Mouse (Mus musculus) kidney, postnatal 10 days (tissue): ENCODE measurements around the gene Zic4.

ENCODE experiments used
- DNase-seq: peaks from one replicate; pipeline ENCODE4 v3.0.0; 2021; ENCODE audit warnings: mixed read lengths

Zic4 gene

DNA sequence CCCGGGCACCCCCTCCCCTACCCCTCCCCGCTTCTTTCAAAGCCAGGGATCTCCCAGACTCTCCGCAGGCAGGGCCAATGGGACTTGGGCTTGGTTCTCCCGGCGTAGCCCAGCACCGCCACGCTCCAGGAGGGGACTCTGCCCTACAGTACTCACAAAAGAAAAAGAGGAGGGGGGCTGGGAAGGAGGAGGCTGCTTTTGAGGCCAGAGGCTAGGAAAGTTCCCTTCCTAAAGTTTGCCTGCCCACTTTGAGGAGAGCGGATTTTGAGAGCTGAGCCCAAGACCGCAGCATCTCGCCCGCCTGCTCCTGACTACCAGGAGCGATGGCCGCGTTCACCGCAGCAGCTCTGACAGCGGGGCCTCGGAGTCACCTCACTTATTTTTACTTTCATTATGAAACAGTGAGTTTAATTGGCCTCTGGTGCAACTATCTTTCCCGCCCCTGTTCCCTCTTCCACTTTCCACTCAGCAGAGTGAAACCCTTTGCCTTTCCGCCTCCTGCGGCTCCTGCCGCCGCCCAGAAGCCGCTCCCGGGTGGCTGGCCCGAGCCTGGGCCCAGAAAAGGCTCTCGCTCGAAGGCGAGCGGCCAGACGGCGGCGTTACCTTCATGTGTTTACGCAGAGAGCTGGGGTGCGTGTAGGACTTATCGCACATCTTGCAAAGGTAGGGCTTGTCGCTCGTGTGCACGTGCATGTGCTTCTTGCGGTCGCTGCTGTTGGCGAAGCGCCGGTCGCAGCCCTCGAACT, at the start of gene Zic4:
TSS of gene Zic4 (plus strand) at position 558 of the 746 bp plus-strand sequence.
- DNase-seq: no peak

DNA sequence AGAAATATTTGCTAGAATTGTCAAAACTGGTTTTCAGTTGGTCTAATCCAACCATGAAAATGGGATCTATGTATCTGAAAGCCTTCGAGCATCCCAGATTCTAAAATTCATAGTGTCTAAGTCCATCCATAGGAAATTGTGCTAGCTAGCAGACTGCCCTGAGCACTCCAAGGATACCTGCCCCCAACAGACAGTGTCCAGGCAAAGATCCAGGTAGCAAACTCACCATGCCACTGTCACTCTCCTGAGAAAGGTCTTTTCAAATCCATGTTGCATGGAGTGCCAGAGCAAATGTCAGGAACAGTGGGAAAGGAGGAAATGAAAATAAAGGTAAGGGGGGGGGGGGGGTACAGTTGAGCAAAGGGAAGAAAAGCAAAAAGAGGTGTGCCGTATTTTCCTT, 14.6 kb upstream of the Zic4 start:
- DNase-seq: no peak

DNA sequence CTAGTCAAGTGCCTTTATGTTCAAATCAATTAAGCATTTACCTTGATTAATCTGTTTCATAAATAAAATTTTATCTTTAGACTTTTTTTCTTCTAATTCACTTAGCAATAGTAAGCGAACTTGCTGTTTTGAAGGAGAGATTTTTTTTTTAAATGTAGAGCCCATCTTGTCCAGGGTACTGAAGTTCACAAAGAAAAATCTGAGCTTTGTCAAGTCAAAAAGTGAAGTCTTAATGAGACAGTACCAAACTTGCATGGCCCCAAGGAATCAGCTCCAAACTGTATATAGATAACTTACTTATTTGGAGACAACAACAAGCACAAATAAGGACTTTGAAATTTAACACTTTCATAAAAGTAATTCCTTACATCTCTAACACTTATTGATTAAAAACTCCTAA, 13.5 kb upstream of the Zic4 start:
- DNase-seq: no peak

DNA sequence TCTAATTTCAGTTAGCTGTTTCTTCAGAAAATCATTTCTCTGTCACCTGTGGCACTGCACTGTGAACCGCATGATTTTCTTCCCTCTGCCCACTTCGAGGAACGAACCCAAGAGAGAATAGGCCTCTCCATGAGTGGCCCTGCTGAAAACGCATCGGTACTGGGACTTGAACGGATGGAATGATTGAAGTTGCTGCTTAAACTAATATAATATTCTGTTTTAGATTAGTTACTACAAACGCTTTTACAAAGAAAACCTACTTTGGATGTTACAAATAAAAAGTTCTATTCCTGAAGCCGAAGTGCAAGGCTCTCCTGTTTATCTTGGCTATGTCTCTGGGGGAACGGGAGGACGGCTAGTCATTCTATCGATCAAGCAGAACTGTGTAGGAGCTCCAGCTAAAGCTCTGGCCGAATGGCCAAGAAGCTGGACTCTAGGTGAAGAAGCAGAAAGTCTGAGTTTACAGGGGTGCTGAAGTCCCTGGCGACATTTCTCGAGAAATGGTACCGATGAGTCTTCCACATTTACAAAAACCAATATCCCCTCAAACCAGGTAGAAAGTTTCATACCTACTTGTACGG, 11.9 kb upstream of the Zic4 start:
- DNase-seq: no peak

DNA sequence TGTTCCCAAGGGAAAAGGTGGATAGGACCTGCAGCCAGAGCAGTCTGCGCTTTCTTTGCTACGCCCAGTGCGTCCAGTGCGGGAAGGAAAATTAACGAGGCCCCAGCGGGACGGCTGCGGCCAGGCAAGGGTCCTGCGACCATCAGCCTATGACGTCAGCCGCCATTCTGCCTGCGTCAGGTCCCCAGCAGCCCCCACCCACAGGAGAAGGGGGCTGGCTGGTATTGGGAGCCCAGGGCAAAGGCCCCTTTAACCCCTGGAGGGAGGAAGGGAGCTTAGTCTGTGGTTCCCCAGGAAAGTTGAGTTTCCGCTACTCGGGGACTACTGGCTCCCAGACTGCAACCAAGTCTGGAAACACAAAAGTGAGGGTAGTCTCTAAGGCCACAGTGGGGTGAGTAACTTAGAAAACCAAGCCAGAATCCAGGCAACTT, 11.3 kb upstream of the Zic4 start:
- DNase-seq: no peak

DNA sequence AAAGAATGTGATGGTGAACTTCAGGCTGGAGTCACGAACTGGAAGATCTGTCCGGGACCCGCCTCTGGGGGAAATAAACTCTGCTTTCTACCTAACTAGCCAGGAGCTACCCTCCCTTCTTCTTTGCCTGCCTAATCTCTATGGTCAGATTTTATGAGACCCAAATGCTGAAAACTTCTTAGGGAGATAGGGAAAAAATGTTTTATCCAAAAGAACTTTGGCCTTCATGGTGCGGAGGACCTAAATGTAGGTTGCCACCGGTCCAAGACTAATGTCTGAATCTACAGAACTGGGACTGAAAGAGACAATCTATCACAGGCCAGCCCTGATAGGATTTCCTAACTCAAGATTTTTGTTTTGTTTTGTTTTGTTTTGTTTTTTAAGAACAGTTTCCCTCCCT, 10.9 kb upstream of the Zic4 start:
- no peak for DNase-seq

DNA sequence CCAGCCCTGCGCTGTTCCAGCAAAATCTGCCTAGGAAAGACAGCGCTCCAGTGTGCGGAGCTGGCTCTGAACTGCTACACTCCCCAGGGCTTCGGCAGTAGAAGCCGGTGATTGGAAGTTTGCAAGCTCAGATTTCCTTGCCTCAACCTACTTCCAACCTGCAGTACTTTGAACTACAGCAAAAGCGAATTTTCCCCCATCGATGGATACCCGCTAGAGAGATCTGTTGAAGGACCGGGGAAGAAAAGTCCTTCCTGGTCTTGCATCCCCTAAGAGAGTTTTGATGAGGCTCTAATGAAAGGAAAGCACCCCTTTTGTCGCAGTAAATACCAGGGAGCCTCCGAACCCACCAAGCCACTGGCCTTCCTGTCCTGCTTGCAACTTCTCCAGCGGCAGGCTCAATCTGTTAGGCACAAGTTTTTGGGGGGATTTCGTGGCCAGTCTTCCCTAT, 10.2 kb upstream of the Zic4 start:
- no peak for DNase-seq

DNA sequence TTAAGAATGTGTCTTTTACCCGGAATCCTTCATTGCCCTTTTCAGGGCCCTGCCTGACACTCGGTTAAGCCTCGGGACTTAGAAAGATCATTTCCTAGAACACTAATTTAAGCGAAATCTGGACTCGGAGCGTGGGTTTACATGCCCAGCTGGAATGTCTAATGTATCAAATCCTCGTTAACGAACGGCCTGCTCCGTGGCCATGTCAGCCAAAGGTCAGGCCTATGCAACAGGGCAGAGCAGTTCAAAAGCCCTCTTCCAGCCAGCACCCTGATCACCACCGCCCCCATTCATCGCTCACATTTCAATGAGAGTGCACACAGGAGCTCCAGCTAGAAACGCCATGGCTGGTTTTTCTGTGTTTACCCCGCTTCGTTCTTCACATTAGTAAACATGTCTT, 9.4 kb upstream of the Zic4 start:
- DNase-seq: no peak

DNA sequence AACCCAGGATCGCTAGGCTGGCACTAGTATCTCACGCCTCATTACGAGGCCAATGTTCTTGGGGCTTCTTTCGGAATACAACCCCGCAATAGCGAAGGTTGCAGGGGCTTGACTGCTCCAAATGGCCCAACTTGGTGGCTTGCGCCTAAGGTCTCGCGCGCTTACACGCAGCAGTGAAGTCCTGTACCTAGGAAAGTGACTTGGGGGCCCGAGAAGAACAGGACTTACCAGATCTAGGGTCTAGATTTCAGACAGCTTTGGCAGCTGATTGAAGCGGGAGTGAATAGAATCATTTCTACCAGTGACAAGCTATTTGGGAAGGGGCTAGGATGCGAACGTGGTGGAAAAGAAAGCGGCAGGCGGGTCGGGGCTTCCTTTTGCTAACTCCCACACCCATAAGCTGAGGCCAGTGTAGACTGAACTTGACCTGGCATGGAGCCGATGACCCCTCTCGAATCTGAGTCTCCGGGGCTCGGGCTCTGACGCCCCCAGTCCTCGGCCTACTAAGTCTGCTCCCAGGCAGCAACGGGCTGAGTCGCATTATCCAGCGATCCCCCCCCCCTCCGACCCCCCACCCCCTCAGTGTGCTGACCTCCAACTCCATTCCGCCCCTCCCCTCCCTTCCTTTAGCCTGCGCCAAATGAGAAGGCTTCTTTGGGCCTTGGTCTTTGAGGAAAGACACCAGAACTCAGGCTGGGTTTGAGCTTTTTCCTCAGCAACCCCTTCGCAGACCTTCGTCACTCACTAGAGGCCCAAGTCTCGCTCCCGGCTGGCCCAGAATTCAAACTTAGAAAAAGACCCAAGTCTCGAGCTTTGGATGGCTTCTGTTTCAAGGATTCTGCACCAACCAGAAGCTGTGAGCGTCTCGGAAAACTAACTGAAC, 8.4 kb upstream of the Zic4 start:
- DNase-seq: no peak

DNA sequence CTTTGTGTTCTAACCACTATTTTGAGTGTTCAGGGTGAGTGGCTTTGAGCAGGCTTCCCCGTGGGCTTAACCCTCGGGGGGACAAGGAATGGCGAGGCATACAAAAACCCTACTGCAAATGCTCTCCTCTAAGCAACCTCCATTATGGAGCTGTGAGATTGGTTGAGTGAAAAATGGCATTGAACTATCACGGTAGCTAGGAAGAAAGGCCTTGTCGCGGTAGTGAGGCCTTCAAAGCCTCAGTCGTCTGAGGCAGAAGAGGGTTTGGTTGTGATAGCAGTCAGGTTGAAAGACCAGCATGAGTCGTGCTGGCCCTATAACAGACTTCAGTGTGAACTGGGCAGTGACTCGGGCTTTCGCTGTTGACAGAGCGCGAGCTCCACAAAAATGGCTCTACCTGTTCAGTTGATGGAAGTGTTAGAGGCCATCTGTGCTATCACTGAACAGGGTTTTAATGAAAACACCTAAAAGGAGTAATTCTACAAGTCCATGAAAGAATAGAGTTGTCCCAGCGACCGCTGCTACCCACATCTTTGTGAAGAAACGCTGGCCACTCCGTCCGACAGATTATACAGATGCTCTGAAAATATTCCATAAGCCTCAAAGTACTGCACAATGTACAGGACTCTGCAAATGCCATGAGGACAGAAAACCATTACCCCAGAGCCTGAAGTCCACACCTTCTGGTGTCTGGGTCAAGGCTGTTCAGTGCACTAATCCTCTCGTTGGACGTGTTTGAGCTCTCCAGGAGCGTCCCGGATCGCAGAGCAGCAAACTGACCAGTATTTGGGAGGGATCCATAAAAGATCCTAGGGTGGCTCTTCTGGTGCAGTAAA, 7.6 kb upstream of the Zic4 start:
- no peak for DNase-seq

DNA sequence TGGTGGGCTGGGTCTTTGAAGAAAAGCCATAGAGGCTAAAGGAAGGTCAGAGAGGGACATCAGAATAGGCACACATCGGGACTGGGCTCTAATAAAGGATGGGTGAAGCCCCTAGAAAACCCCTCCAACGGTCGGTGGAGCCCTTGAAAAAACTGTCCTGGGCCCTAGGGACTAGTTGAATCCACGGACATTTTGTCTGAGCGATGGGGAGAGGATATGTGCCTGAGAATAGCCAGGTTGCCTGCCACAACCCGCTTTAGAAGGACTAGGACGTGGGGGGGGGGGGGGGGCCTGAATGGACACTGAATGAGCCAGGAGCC, 7.0 kb upstream of the Zic4 start:
- DNase-seq: no peak

DNA sequence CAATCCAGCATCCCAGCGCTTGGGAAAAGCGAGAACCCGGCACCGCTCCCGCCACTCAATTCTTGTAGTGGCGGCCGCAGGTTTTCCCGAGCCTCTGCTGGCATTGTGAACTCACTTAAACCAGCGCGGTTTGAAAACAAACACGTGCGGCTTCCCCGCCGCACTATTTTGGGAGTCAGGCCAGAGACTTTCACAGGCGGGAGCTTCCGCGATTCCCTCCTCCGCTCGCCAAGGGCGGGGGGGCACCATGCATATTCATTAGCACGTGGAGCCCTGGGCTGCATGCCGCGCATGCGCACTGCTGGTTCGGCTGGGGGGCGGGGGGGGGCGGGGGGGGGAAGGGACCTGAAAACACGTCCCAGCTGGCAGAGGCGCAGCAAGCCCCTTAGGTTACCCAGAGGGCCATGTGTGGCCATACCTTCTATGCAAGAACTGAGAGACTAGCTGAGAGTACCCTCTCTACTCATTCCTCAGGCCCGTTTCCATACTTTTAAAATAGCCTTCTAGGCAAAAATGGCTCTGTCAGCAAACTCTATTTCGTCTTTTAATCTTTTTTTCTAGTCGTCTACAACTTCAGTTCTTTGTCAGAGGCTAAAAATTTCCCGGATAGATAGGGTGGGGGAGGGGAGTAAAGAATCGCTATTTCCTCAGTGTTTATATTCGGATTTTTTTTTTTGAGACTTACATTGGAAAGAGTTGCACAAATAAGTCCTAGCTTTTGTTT, 6.4 kb upstream of the Zic4 start:
- no peak for DNase-seq

DNA sequence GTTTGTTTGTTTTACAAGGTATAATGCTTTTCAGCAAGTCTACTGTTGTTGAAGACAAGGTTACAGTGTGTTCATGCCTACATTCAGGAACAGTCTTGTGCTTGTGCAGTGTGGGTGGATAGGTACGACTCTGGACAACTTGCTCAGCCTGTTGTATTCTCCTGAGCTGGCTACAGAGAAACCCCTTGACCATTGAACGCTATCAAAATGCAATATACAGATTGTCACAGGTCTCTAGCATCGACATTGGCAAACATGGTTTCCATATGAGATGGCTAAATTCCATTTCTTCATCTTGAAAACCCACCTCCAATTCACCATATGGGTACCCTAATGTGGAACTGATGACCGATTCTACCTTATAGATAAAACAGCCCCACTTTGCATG, 5.9 kb upstream of the Zic4 start:
- no peak for DNase-seq

DNA sequence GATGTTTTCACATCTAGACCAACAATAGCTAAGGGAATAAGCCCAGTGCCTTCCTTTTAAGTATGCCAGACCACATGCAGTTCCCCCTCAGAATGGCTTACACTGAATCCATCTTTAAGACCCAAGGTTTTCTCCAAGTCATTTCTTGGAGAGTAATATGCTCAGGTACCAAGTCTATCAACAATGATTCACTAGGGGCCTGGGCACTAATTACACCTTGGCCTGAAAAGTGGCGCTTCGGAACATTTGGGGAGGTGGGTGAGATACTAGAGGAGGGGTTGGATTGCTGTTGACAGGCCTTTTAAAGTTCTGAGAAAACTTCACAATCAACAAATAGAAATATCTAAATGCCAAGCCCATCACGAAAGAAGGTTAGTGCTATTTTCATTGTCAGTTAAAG, 4.9 kb upstream of the Zic4 start:
- no peak for DNase-seq

DNA sequence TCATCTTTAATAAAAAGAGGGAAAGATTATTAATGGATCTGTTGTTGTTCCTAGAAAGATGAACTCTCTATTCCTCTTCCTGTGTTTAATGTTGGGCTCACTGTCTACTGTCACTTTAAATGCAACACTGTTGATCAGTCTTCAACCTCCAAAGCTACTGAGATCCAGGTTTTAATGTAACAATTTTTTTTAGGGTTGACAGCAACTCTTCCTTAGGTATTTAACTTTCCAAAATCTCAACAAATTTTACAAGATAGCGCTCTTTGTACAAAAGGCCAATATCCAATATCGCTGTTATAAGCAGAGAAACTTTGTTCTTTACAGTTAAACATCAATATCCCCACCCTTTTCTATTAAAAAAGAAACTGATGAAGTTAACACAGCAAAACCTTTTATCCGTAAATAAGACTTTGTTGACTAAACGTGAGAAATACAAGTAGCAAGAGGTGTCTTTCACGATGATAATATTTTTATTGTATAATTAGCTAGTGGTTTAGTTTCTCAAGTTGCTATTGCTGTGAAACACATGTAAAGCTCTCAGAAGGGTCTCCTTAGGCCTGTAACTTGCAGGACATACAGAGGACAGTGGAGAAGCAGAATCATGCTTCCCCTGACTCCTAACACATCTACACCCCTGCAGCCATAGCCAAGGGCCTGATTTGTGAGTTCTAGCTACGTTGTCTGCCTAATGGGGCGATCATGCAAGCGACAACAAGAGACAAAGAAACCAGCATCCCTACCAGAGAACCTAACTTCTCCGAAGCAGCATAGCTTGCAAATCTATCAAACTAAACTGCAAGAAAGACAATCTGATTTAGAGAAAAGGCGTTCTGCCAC, 3.1 kb upstream of the Zic4 start:
- DNase-seq: no peak

DNA sequence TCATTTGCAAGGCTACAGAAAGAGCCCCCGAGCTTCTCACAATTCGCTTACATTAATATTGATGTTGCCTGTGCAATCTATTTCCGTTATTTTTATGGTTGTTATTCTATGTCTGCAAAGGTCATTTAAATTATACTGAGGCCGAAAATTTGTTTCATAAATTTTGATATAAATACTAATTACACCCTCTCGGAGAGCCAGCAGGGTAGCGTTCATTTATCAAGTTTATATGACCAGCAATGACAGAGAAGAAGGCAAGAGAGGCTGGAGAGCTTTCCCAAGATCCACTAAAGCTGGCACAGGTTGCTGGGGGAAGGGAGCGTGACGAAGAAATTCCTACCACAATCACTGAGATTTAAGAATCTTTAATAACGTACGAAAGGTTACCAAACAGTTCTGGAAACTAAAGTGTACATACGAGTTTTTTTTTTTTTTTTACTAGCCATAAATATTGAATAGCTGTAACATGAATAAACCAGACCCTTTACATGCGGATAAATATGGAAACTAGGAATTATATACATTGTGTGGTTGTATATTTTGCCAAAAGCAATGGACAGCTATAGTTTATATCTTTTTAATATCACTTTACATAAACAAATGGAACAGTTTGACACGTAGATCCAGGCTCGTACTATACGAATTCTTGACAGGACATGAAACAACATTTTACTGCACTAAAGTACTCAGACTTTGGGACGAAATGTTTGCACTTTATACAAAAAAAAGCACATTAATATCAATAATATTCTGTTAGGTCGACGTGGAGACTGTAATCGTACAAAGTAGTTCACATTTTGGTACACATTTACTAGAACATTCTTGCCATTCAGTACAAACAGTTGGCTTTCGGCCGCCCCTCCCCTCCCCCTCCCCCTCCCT, 1.8 kb upstream of the Zic4 start:
- DNase-seq: no peak

DNA sequence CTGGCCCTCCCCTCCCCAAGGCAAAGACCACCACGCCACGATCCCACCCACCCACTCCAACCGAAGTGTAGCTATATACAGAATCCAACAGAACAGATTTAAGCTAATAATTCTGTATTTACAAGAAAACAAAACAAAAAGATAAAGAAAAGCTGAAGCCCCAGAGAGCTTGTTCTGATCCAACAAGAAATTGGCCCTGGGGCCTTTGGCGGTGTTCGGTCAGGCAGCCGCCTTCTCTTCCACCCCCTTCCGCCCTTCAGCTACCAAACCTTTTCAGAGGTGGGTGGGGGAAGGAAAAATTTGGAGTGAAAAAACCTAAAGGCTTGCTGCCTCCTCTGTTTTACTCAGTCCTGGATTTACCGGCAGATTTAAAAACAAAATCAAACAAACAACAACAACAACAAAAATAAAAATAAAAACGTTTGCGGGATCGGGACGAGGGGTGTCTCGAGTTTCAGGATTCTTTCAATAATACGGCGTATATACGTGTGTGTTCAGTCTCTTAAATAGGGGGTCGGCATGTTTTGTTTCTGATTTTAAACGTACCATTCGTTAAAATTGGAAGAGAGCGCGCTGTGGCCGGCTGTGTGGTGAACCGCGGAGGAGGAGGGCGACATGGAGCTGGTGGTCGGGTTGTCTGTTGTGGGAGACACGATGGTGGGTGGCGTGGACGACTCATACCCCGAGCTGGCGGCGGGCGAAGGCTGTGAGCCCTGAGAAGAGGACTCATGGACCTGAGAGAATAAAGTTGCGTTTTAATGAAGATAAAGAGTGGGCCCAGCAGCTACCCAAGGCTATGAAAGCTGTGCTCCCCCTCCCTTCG, 969 bp upstream of the Zic4 start:
- no peak for DNase-seq

DNA sequence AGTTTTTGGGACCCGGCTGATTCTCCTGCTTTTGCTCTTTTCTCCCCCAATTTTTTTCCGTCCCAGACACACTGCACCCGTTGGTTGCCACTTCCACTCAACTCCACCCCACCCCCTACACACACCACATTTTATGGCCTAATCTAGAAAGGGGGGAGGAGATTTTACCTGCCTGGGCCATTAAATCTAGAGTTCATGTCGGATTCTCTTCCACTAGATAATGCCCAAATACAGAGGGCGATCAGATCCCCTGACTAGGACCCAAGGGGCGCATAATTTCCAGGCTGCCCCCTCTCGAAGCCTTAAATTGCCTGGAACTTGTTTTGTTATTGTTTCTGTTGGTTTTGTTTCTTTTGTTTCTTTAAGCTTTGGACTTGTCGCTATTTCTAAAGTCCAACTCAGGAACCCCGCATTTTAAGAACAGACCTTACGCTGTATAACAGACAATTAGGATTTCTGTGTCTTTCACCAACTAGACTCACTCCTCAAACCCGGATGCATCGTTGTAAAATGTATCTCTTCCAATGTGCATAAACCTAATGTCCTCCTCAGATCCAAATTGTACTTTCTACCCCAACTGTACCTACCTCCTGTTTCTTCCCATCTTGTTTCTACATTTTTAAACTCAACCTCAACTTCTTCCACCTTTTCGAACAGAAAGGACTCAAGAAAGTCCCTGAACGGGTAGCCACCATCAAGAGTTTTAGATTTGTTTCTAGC, 958 bp downstream of the Zic4 start:
- DNase-seq: no peak

DNA sequence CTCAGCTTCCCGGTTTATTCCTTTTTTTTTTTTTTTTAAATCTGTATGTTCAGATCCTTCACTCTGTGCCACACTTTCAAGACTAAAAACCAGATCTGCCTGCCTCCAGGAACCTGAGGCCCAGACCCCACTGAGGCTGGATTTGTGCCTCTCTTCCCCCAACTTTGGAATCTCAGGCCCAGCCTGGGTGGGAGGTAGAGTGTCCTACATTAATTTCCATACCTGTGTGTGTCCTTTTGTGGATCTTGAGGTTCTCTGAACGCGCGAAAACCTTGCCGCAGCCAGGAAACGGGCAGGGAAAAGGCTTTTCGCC, 1.6 kb downstream of the Zic4 start:
- no peak for DNase-seq
